In the genomic region with DNA sequence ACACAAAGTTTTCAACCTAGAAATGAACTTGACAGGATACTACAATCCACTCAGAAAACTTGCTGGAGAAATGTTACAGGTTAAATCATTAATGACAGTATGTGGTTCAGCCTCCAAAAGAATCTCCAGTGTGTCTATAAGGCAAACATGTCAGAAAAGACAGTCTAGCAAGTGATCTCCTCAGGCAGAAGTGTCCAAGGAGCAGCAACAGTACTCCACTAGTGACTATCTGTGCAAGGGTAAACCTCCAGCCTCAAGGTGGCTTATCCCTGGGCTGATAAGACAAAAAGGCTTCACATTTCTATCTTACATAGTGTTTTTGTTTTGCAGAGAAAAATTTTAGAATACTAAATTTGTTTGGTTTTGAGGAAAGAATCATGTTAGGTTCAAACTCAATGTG, we compare ENCODE assay signal across 10 mouse cellular contexts. TPM values are rescaled to one million over a fixed set of nuclear protein-coding genes. Genes with fewer than 3 reads are reported as not detected.
A peak's percentile ranks its signal among the peaks of the same experiment; 100 is the strongest.
DNase-seq lines count a peak whose midpoint lies in the region; ATAC-seq and TF ChIP-seq lines count a peak whose summit lies in the region.
"Had no signal": no experiment of that assay in that cellular context is flagged by ENCODE, and none has a peak within 500 bp of the region (broad histone marks: within the 10 kb centered on the region; RNA-seq: fewer than 3 reads in every experiment).

No protein-coding gene starts in this region.

- peak; percentile 51 for ATAC-seq in liver, embryonic 12.5 days
- no peak for ATAC-seq in stomach, postnatal 0 days (ENCODE audit: low FRiP score, low TSS enrichment)
- ATAC-seq: inflammation-experienced regulatory T-cells, adult 6 months had no signal

- H3K9me3 ChIP-seq in liver, embryonic 12.5 days (replicated peaks), result no peaks in the 10 kb centered on the region
- no peaks in the 10 kb centered on the region for H3K9me3 ChIP-seq in stomach, postnatal 0 days (ENCODE audit: control insufficient read depth, low read length)

- no peak for TF ChIP-seq CTCF in cerebellum, adult 2 months (IDR thresholded peaks at IDR 0.05; ENCODE audit: borderline replicate concordance, insufficient read depth, low read depth, low read length)
- TF ChIP-seq CTCF in stomach, postnatal 0 days (IDR thresholded peaks at IDR 0.05; ENCODE audit: low read depth), result no peak
- no peak for TF ChIP-seq CTCF in kidney, adult 2 months (conservative IDR thresholded peaks at IDR 0.05; ENCODE audit: insufficient read depth, insufficient read length, low read depth, low read length)

- TF ChIP-seq EP300 in stomach, postnatal 0 days (optimal IDR thresholded peaks at IDR 0.05), result no peak

- H3K36me3 ChIP-seq in liver, embryonic 12.5 days, result peaks cover 6% of the 10 kb centered on the region; the same call in 1 of the 2 replicates
- no peaks in the 10 kb centered on the region; the same call in 1 of the 2 replicates for H3K36me3 ChIP-seq in stomach, postnatal 0 days (ENCODE audit: control insufficient read depth, insufficient read depth, low read length)
- no peaks in the 10 kb centered on the region for H3K36me3 ChIP-seq in kidney, adult 2 months (ENCODE audit: control insufficient read depth, insufficient read depth, low read length)

- H3K9ac ChIP-seq in liver, embryonic 12.5 days, result peak overlapping the region; percentile 57
- no peak overlapping the region for H3K9ac ChIP-seq in stomach, postnatal 0 days (ENCODE audit: low read length)

- peak overlapping the region; percentile 69 for H3K4me2 ChIP-seq in liver, embryonic 12.5 days
- peak overlapping the region; percentile 21 for H3K4me2 ChIP-seq in stomach, postnatal 0 days (replicated peaks; ENCODE audit: low read depth)

- no peak for DNase-seq in cerebellum, adult 2 months
- no peak for DNase-seq in cerebellum, adult 11 months
- DNase-seq in spleen, adult 12 weeks (ENCODE audit: low spot score), result peak; percentile 14
- no peak for DNase-seq in spleen, postnatal 14 days (ENCODE audit: low spot score in 2 of 2)
- no peak for DNase-seq in stomach, postnatal 0 days (ENCODE audit: low spot score)
- no peak for DNase-seq in right cerebral cortex, postnatal 25 days
- no peak for DNase-seq in kidney, adult 2 months
- DNase-seq: adrenal gland, adult 8-10 months had no signal

- no peak overlapping the region for H3K27ac ChIP-seq in cerebellum, adult 2 months (ENCODE audit: insufficient read depth, low read length)
- H3K27ac ChIP-seq in liver, embryonic 12.5 days, result peak overlapping the region; percentile 83
- no peak overlapping the region for H3K27ac ChIP-seq in stomach, postnatal 0 days (replicated peaks)
- no peak overlapping the region for H3K27ac ChIP-seq in kidney, adult 2 months (ENCODE audit: insufficient read depth, low read depth, low read length)

- TF ChIP-seq POLR2A in cerebellum, adult 2 months (IDR thresholded peaks at IDR 0.05; ENCODE audit: borderline replicate concordance, insufficient read depth, low read length), result no peak
- TF ChIP-seq POLR2A in kidney, adult 2 months (IDR thresholded peaks at IDR 0.05; ENCODE audit: low read depth, low read length), result no peak

- peaks cover 8% of the 10 kb centered on the region; the same call in 1 of the 2 replicates for H3K4me1 ChIP-seq in cerebellum, adult 2 months (ENCODE audit: control insufficient read depth, insufficient read depth, low read length)
- peaks cover 51% of the 10 kb centered on the region for H3K4me1 ChIP-seq in liver, embryonic 12.5 days
- peaks cover 8% of the 10 kb centered on the region; the same call in 1 of the 2 replicates for H3K4me1 ChIP-seq in stomach, postnatal 0 days (replicated peaks; ENCODE audit: control insufficient read depth, insufficient read depth)
- peaks cover 15% of the 10 kb centered on the region; the same call in 1 of the 2 replicates for H3K4me1 ChIP-seq in kidney, adult 2 months (ENCODE audit: control insufficient read depth, insufficient read depth, low read length)

- no peaks in the 10 kb centered on the region for H3K27me3 ChIP-seq in cerebellum, adult 2 months (ENCODE audit: control insufficient read depth, insufficient read depth, low read length)
- no peaks in the 10 kb centered on the region for H3K27me3 ChIP-seq in liver, embryonic 12.5 days (replicated peaks)
- H3K27me3 ChIP-seq in stomach, postnatal 0 days (ENCODE audit: control insufficient read depth, insufficient read depth, low read length), result no peaks in the 10 kb centered on the region
- no peaks in the 10 kb centered on the region for H3K27me3 ChIP-seq in kidney, adult 2 months (replicated peaks; ENCODE audit: control insufficient read depth, insufficient read depth, low read length)

- H3K4me3 ChIP-seq in cerebellum, adult 2 months (replicated peaks; ENCODE audit: insufficient read depth, low read depth, low read length), result peak overlapping the region; percentile 15
- H3K4me3 ChIP-seq in liver, embryonic 12.5 days, result peak overlapping the region; percentile 44
- H3K4me3 ChIP-seq in stomach, postnatal 0 days (ENCODE audit: low read depth, low read length), result peak overlapping the region; percentile 11
- no peak overlapping the region for H3K4me3 ChIP-seq in kidney, adult 2 months (ENCODE audit: insufficient read depth, low read depth, low read length)

RNA-seq across cellular contexts. Expression of a gene that starts 2.9 kb away (rescaled TPM):
- polyA plus RNA-seq in cerebellum, adult 2 months (2012; rRNA removed), result 39.7 and 43.3 TPM in 2 replicates
- 24.7 and 24.9 TPM in 2 replicates for polyA plus RNA-seq in liver, embryonic 12.5 days (2016; fragmentation: Nextera tagmentation; extraction: Ambion mirVana)
- 24.3 and 25.8 TPM in 2 replicates for polyA plus RNA-seq in stomach, postnatal 0 days (2015; fragmentation: Nextera tagmentation; extraction: Ambion mirVana)
- 25.4 and 30.6 TPM in 2 replicates for polyA plus RNA-seq in kidney, adult 2 months (2012; rRNA removed)

RNA-seq across cellular contexts. Expression of a gene that starts 59.5 kb away (rescaled TPM):
- polyA plus RNA-seq in cerebellum, adult 2 months (2012; rRNA removed), result not detected in 2 replicates
- polyA plus RNA-seq in liver, embryonic 12.5 days (2016; fragmentation: Nextera tagmentation; extraction: Ambion mirVana), result not detected in 2 replicates
- polyA plus RNA-seq in stomach, postnatal 0 days (2015; fragmentation: Nextera tagmentation; extraction: Ambion mirVana), result not detected in 2 replicates
- not detected in 2 replicates for polyA plus RNA-seq in kidney, adult 2 months (2012; rRNA removed)
- polyA plus RNA-seq: inflammation-experienced regulatory T-cells, adult 6 months had no signal
